Mouse (Mus musculus) Patski (cell line): Measurements from ENCODE around the gene Chil4. TPM values are rescaled to one million over a fixed set of nuclear protein-coding genes. Genes with fewer than 3 reads are reported as not detected.
"Not testable (repeated sequence)": the region's sequence is repeated elsewhere in the genome, so short reads cannot be mapped to it uniquely, and the experiment has no call there.

Experiments used
- ATAC-seq: fragments of 100-300 bp; one replicate; pipeline ENCODE4 v1.8.0; 2021
- CTCF ChIA-PET: fragments of 350-600 bp; sonication (Branson Sonifier 250); formaldehyde crosslinking; loops from one replicate; lab custom pipeline; 2022; ENCODE audit warnings: inconsistent platforms; lab: Charles Lee
- POLR2A ChIA-PET: fragments of 350-600 bp; sonication (Branson Sonifier 250); formaldehyde crosslinking; loops from one replicate; lab custom pipeline; 2022; ENCODE audit warnings: antibody characterized with exemption, inconsistent platforms; lab: Charles Lee
- DNase-seq: peaks from one replicate; pipeline ENCODE4 v3.0.0-alpha.2; 2011; ENCODE audit warnings: low read depth, low spot score
- H3K27me3 ChIP-seq: fragments of 371-371 bp; one replicate; pipeline ENCODE4 v1.5.1; 2021
- CTCF ChIP-seq: fragments of 100-300 bp; IDR thresholded peaks from one replicate; pipeline ENCODE4 v1.5.1; 2021
- in situ Hi-C: fragments of 300-500 bp; cut with MboI; formaldehyde crosslinking; loops from 3 replicates; pipeline ENCODE4 v1.11.1; 2018; ENCODE audit warnings: low pct_unique_long_range_greater_than_20kb, mixed read lengths
- polyA plus RNA-seq: library from polyadenylated mRNA; unstranded; gene quantifications from one replicate; pipeline ENCODE4 v1.2.3, GENCODE M21; 2021

Gene Chil4
- polyA plus RNA-seq, 1 experiment from 2014 or later = not detected

DNA sequence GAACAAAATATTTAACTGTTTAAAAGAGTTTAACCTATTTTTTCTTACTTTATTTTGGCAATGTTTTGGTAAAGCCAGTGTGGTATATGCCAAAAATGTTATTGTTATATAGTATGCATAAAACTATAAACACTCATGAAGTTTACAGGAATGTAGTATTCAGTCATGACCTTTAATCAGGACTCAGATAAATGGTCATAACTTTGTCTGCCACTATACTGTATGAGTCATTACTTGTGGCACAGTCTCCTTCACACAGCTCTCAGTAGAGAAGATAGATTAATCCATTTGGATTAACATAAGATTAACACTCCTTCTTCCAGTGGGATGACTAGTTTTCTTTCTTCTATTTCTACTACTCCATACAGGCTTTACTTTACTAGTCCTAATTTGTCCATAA lies 23.0 kb downstream of the Chil4 start:
- ATAC-seq = no peak
- CTCF ChIA-PET = interaction anchor here (1.1 kb wide), 1 partner anchor 16 kb away, joined by 5 read pairs; no protein-coding TSS in a partner anchor
- H3K27me3 ChIP-seq = no peaks in the 10 kb centered on the region
- TF ChIP-seq CTCF = no peak
- in situ Hi-C loops = no loop called here
- DNase-seq = no peak
- POLR2A ChIA-PET = no interaction called here

- CTCF ChIA-PET = interaction anchor here (1.0 kb wide), 1 partner anchor 10 kb away, joined by 3 read pairs; no protein-coding TSS in a partner anchor
- in situ Hi-C loops = no loop called here
Measured at GRCm38 (mm10) chr3:106195486-106195885, 23.8 kb downstream of the Chil4 start.

GRCm38 (mm10) chr3:106187991-106188390 lies 31.3 kb downstream of the Chil4 start:
- no peak for DNase-seq
- POLR2A ChIA-PET = no interaction called here
- H3K27me3 ChIP-seq = no peaks in the 10 kb centered on the region
- no peak for TF ChIP-seq CTCF
- CTCF ChIA-PET = interaction anchor here (1.2 kb wide), 1 partner anchor 19 kb away, joined by 4 read pairs; no protein-coding TSS in a partner anchor
- in situ Hi-C loops = no loop called here
- no peak for ATAC-seq

More at GRCm38 (mm10) chr3:106195486-106195885, 23.8 kb downstream of the Chil4 start:
- POLR2A ChIA-PET = no interaction called here
- DNase-seq (no peak), ATAC-seq (no peak)
- no peak for TF ChIP-seq CTCF
- no peaks in the 10 kb centered on the region for H3K27me3 ChIP-seq

DNA sequence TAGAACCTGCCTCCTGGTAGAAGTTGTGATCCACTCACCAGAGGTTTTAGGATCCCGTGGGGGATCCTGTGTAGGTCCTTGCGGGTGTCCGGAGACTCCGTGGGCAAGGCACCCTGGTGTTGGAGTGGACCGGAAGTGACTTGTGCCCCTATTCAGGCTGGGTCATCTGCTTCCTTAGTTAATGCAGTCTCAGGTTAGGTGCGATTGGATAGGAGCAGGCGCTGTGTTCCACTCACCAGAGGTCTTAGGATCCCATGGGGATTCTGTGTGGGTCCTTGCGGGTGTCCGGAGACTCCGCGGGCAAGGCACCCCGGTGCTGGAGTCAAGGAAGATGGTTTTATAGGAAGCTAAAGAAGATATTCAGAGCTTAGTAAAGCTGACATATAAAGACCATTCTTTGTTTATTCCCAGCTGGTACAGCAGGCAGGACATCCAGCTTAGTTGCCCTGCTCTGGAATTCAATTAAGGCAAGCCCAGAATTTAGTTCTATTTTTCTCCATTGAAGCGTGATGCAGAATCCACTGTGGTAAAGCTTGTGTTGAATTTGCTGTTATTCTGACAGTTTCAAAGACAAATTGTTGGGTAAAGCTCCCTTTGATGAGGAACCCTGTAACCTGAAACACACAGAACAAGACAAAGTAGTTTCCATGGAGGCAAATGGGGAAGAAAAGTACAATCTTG lies 41.7 kb downstream of the Chil4 start:
- no peak for ATAC-seq
- in situ Hi-C loops = no loop called here

GRCm38 (mm10) chr3:106174971-106175370 lies 44.3 kb downstream of the Chil4 start:
- in situ Hi-C loops, CTCF ChIA-PET, POLR2A ChIA-PET, DNase-seq, H3K27me3 ChIP-seq, ATAC-seq: not testable (repeated sequence)

More for the DNA sequence above, 41.7 kb downstream of the Chil4 start:
- DNase-seq = no peak
- POLR2A ChIA-PET = no interaction called here
- H3K27me3 ChIP-seq = no peaks in the 10 kb centered on the region
- no peak for TF ChIP-seq CTCF
- CTCF ChIA-PET = interaction anchor here (1.7 kb wide), 1 partner anchor 28 kb away, joined by 4 read pairs; no protein-coding TSS in a partner anchor

DNA sequence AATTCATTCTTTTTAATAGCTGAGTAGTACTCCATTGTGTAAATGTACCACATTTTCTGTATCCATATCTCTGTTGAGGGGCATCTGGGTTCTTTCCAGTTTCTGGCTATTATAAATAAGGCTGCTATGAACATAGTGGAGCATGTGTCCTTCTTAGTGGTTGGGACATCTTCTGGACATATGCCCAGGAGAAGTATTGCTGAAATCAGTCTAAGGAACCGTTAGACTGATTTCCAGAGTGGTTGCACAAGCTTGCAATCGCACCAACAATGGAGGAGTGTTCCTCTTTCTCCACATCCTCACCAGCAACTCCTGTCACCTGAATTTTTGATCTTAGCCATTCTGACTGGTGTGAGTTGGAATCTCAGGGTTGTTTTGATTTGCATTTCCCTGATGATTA lies 46.8 kb downstream of the Chil4 start:
- POLR2A ChIA-PET, ATAC-seq, DNase-seq, H3K27me3 ChIP-seq, in situ Hi-C loops, CTCF ChIA-PET: not testable (repeated sequence)

DNA sequence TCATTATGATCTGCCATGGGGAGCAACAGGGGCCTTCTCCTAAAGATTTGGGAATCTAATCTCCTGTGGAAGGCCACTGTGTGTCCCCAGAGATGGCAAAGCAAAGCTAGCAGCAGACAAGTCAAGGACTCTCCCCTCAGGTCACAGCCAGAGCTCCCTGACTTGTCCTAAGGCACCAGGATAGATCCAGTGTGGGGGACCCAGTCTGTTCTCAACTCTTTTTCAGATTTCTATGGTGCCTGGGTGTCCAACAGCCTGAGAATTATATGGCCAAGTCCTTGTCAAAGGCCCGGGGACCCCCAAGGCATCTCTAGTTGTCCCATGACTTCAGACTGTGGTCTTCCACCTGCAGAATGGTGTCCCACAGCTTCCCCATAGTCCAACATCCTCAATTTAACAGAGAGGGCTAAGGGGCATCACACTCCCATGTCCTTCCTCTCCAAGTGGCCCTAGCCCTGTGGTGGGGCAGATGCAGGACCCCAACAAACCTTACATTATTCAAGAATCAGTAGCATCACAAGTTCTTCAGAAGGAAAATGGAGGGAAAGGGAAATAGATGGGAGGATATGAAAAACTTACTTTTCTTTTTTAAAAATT lies 48.1 kb downstream of the Chil4 start:
- DNase-seq (no peak), ATAC-seq (no peak)
- no peaks in the 10 kb centered on the region for H3K27me3 ChIP-seq
- ChIA-PET POLR2A (no interaction called here), CTCF (no interaction called here)
- in situ Hi-C loops = no loop called here
- no peak for TF ChIP-seq CTCF

GRCm38 (mm10) chr3:106170522-106171053 lies 48.7 kb downstream of the Chil4 start:
- H3K27me3 ChIP-seq = no peaks in the 10 kb centered on the region
- POLR2A ChIA-PET = no interaction called here
- peak; percentile 35 for ATAC-seq
- CTCF ChIA-PET = no interaction called here
- in situ Hi-C loops = no loop called here
- no peak for TF ChIP-seq CTCF
- DNase-seq = no peak

DNA sequence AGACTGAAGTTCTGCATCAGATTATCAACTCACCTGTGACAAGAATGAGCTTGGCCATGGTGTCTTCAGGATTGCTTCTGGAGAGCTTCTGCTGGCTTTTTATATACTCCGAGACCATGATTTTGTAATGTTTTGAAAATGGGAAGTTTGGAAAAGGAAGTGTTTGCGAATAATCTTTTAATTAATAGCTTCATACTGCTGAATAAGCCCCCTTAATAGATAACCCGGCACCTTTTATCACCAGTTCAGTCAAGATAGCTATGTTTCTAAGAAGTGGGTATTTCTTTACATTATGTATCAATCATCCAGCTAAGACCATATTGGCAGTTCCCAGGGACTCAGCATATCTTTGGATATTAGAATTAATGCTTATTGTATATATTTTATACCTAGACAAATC lies 51.8 kb downstream of the Chil4 start, which contains the start of gene Chil3:
Gene Chil3 (minus strand): TSS at position 101 of the 400 bp plus-strand sequence.
- POLR2A ChIA-PET = no interaction called here
- CTCF ChIA-PET = interaction anchor here (1.3 kb wide), 1 partner anchor 10 kb away, joined by 5 read pairs; no protein-coding TSS in a partner anchor

DNA sequence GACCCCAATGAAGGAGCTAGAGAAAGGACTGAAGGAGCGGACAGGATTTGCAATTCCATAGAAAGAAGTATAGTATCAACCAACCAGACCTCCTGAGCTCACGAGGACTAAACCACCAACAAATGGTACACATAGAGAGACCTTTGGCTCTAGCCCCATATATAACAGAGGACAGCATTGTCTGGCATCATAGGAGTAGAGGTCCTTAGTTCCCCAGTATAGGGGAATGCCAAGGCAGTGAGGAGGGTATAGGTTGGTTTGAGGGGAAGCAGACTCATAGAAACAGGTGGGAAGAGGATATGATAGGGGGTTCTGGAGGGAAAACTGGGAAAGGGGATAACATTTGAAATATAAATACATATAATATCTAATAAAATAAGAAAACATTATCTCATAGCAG lies 64.9 kb downstream of the Chil4 start:
- TF ChIP-seq CTCF = no peak
- in situ Hi-C loops = no loop called here
- CTCF ChIA-PET = no interaction called here
- ATAC-seq (no peak), DNase-seq (no peak)
- POLR2A ChIA-PET = no interaction called here
- H3K27me3 ChIP-seq = peaks cover 4% of the 10 kb centered on the region

More for the DNA sequence above, 51.8 kb downstream of the Chil4 start, which contains the start of gene Chil3:
- no peak for TF ChIP-seq CTCF
- in situ Hi-C loops = no loop called here
- no peaks in the 10 kb centered on the region for H3K27me3 ChIP-seq
- ATAC-seq = no peak
- no peak for DNase-seq

Other genes with a start within 250 kb of the Chil4 start
- 1.9 TPM for gene Ovgp1, start 245.8 kb downstream of the Chil4 start, polyA plus RNA-seq
- gene Pifo, start 204.9 kb downstream of the Chil4 start, polyA plus RNA-seq = not detected
- gene Chil5, start 186.7 kb downstream of the Chil4 start, polyA plus RNA-seq = not detected
- not detected for gene Chia1, start 106.3 kb downstream of the Chil4 start, polyA plus RNA-seq
- not detected for gene Chil3, start 51.9 kb downstream of the Chil4 start, polyA plus RNA-seq
- not detected for gene Chil6, start 186.7 kb upstream of the Chil4 start, polyA plus RNA-seq